Mouse (Mus musculus) intestine, embryonic 15.5 days (tissue): ENCODE results near the gene Chst8. TPM values are rescaled to one million over a fixed set of nuclear protein-coding genes. Genes with fewer than 3 reads are reported as not detected.
A peak's percentile ranks its signal among the peaks of the same experiment; 100 is the strongest.

ENCODE experiments used
- ATAC-seq: fragments of 200-750 bp; cut with Nextera tagmentation; 2 replicates; pipeline ENCODE4 v1.8.0; 2017; ENCODE audit warnings: moderate TSS enrichment, moderate library complexity
- H3K27ac ChIP-seq: fragments of 300-500 bp; sonication (generic); 2 replicates; pipeline ENCODE4 v1.5.1; 2015; ENCODE audit warnings: mild to moderate bottlenecking, inconsistent platforms
- H3K27me3 ChIP-seq: fragments of 300-500 bp; sonication (generic); replicated peaks from 2 replicates; pipeline ENCODE4 v1.6.1; 2015; ENCODE audit warnings: inconsistent platforms
- H3K36me3 ChIP-seq: fragments of 300-500 bp; sonication (generic); 2 replicates; pipeline ENCODE4 v1.6.1; 2015; ENCODE audit warnings: inconsistent platforms
- H3K4me1 ChIP-seq: fragments of 300-500 bp; sonication (generic); replicated peaks from 2 replicates; pipeline ENCODE4 v1.6.1; 2015; ENCODE audit warnings: inconsistent platforms
- H3K4me2 ChIP-seq: fragments of 300-500 bp; sonication (generic); replicated peaks from 2 replicates; pipeline ENCODE4 v1.6.1; 2015; ENCODE audit warnings: mild to moderate bottlenecking, inconsistent platforms
- H3K4me3 ChIP-seq: fragments of 300-500 bp; sonication (generic); replicated peaks from 2 replicates; pipeline ENCODE4 v1.5.1; 2015; ENCODE audit warnings: inconsistent platforms
- H3K9ac ChIP-seq: fragments of 300-500 bp; sonication (generic); 2 replicates; pipeline ENCODE4 v1.6.1; 2015; ENCODE audit warnings: inconsistent platforms
- H3K9me3 ChIP-seq: fragments of 300-500 bp; sonication (generic); 2 replicates; pipeline ENCODE4 v1.6.1; 2016; ENCODE audit warnings: inconsistent platforms
- WGBS: fragments of 180-500 bp; shearing (Covaris S2); methylation state at CpG from one replicate; pipeline ENCODE4 v1.1.7; 2015; 5-methylcytosine and 5-hydroxymethylcytosine counted together
- polyA plus RNA-seq: library from polyadenylated mRNA; unstranded; fragments of >200 nt; fragmentation: Nextera tagmentation; extraction: Ambion mirVana; gene quantifications from 2 replicates; pipeline ENCODE4 v1.2.1, GENCODE M21; 2015

The Chst8 gene
- polyA plus RNA-seq, 1 experiment from 2014 or later: 3.2 TPM

DNA sequence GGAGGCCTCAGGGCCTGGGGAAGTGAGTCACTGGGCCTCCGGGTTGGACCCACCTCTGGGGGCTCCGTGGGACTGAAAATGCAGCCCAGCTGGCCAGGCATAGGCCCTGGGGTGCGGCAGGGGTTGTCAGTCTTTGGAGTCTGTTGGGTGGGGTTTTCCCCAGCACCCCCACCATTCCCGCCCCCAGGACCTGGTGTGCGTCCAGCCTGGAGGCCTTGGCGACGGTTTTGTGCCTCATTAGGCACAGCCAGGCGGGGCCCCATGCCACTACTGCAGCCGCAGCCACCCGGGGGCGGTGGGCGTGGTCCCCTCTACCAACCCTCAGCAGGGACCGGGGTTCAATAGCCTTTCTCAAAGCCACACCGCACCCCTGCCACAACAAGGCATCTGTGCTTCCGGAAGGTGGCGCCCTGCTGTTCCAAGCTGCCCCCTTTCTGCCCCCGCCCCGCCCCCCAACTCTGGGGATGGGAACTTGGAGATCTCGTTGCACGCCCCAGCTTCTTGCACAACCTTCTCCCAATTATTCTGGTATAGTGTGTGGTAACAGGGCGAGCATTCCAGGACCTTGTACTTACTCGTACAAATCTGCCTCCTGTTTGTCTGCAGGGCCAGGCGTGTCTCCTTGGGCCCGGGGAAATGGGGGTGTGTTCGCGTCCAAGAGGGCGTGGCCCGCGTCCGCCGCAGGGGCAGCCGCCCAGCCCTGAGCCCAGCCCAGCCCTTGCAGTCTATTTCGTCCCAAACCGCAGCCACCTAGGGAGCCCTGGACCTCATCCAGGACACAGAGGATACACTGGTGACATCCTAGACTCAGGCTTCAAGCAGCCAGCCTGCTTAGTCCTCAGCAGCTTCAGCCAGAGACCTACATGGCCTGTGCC, 182.1 kb downstream of the Chst8 start:
- H3K4me1 ChIP-seq: peaks cover 12% of the 10 kb centered on the region; the same call in 1 of the 2 replicates
- no peaks in the 10 kb centered on the region for H3K36me3 ChIP-seq
- H3K27ac ChIP-seq: peak overlapping the region; percentile 67
- H3K9me3 ChIP-seq: no peaks in the 10 kb centered on the region
- ATAC-seq: peak; percentile 92
- H3K4me2 ChIP-seq: peak overlapping the region; percentile 84
- no peaks in the 10 kb centered on the region for H3K27me3 ChIP-seq
- H3K4me3 ChIP-seq: peak overlapping the region; percentile 43
- WGBS: 1% methylated on average over 34 of the region's 34 CpGs
- peak overlapping the region; percentile 49 for H3K9ac ChIP-seq

DNA sequence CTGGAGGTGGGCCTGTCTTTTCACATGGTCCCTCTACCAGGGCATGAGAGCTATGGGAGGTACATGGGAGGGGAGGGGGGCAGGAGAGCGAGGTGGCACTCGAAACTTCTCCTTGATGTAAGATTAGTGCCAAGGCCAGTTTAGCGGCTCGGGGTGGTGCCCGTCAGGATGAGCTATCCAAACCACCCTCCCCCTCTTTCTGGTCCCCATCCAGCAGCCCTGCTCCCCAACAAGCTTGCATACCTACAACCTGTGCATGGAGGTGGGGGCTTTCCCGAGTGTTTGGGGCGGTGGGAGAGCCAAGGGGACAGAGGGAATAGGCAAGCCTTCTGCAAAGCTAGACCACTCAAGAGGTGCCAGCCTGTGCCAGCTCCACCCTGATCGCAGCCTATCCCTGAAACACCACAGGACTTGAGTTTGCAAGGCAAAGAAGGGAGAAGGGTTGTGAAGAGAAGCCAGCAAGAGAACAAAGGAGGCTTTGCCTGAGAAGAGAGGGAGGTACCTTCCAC, 182.8 kb downstream of the Chst8 start:
- Histone ChIP-seq H3K4me1 (peaks cover 12% of the 10 kb centered on the region; the same call in 1 of the 2 replicates), H3K36me3 (no peaks in the 10 kb centered on the region), H3K27ac (peak overlapping the region; percentile 67), H3K9me3 (no peaks in the 10 kb centered on the region), H3K4me2 (peak overlapping the region; percentile 84), H3K4me3 (peak overlapping the region; percentile 43), H3K9ac (peak overlapping the region; percentile 49), H3K27me3 (no peaks in the 10 kb centered on the region)
- ATAC-seq: no peak; the same call in none of the 2 replicates
- 48% methylated on average over 8 of the region's 8 CpGs for WGBS

Other genes starting within 250 kb of the Chst8 start
- gene Kctd15, start 156.0 kb downstream of the Chst8 start, polyA plus RNA-seq: 16.2 and 18.0 TPM in 2 replicates
- 91.4 and 95.6 TPM in 2 replicates for gene Pepd, start 99.7 kb upstream of the Chst8 start, polyA plus RNA-seq
- 44.5 and 45.3 TPM in 2 replicates for gene Cebpg, start 243.9 kb upstream of the Chst8 start, polyA plus RNA-seq